Mouse (Mus musculus): Measurements from ENCODE around the gene Il15ra. TPM values are rescaled to one million over a fixed set of nuclear protein-coding genes. Genes with fewer than 3 reads are reported as not detected.

Il15ra gene
- polyA plus RNA-seq, 1 experiment from 2014 or later = 19.2 TPM

DNA sequence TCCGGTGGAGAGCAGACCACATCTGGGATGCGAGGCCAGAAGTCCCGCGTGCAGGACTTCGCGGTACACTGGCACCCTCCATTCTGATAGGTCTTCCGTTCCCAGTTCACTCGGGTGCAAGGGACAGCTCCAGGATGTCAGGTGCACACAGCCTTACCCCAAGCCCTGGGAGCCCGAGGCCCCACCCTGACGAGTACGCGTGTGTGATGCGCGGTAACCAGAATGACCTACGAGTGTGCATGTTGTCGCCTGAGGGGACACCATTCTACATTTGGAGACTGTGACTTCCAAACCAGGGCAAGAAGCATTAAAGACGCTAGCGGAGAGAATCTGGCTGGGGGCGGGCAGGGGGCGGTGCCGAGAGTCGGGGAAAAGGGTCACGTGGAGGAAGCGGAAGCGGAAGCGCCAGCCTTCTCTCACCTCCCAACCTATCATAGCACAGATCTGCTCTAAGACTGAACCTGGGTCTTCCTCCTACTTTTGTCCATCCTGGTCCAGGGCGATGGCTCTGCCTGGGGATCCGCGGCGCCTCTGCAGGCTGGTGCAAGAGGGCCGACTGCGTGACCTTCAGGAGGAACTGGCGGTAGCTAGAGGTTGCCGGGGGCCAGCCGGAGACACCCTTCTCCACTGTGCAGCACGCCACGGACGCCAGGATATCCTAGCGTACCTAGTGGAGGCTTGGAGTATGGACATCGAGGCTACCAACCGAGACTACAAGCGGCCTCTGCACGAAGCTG lies 73.2 kb downstream of the Il15ra start:
- Histone ChIP-seq H3K36me3 (ENCODE audit: control insufficient read depth, insufficient read depth) (peaks cover 22% of the 10 kb centered on the region), H3K4me3 (ENCODE audit: low read length) (peak overlapping the region; percentile 91), H3K4me1 (ENCODE audit: control insufficient read depth, insufficient read depth, low read length) (peaks cover 21% of the 10 kb centered on the region), H3K27ac (ENCODE audit: low read length) (peak overlapping the region; percentile 99), H3K9ac (ENCODE audit: low read length) (peak overlapping the region; percentile 88), H3K4me2 (ENCODE audit: low read depth, low read length) (peak overlapping the region; percentile 93), H3K9me3 (replicated peaks; ENCODE audit: control insufficient read depth, low read length) (no peaks in the 10 kb centered on the region), H3K27me3 (ENCODE audit: control insufficient read depth, insufficient read depth, low read length) (no peaks in the 10 kb centered on the region)
- peak; percentile 78 for ATAC-seq (replicated peaks; ENCODE audit: extremely low read depth, insufficient read depth, low FRiP score)
- WGBS = under 1% methylated on average over 43 of the region's 43 CpGs

Other genes starting within 250 kb of the Il15ra start
- 9.5 and 12.3 TPM in 2 replicates for gene Pfkfb3, start 151.2 kb upstream of the Il15ra start, polyA plus RNA-seq (2015; fragmentation: Nextera tagmentation; extraction: Ambion mirVana)
- gene Rbm17, start 101.1 kb upstream of the Il15ra start, polyA plus RNA-seq (2015; fragmentation: Nextera tagmentation; extraction: Ambion mirVana) = 84.5 and 102 TPM in 2 replicates
- not detected in 2 replicates for gene Gm17490, start 79.0 kb upstream of the Il15ra start, polyA plus RNA-seq (2015; fragmentation: Nextera tagmentation; extraction: Ambion mirVana)
- gene Il2ra, start 62.5 kb upstream of the Il15ra start, polyA plus RNA-seq (2015; fragmentation: Nextera tagmentation; extraction: Ambion mirVana) = 8.6 and 21.2 TPM in 2 replicates
- 109 and 113 TPM in 2 replicates for gene Fbh1, start 72.3 kb downstream of the Il15ra start, polyA plus RNA-seq (2015; fragmentation: Nextera tagmentation; extraction: Ambion mirVana)
- gene Ankrd16, start 72.6 kb downstream of the Il15ra start, polyA plus RNA-seq (2015; fragmentation: Nextera tagmentation; extraction: Ambion mirVana) = 34.9 and 38.4 TPM in 2 replicates